Mouse (Mus musculus) ES-Bruce4 (cell line): ENCODE data around the gene Olfr643. TPM values are rescaled to one million over a fixed set of nuclear protein-coding genes. Genes with fewer than 3 reads are reported as not detected.

Experiments
- H3K27ac ChIP-seq: 2 replicates; pipeline ENCODE4 v1.5.1; 2012; ENCODE audit warnings: low read length, inconsistent platforms; ENCODE audit not compliant: insufficient read depth
- H3K27me3 ChIP-seq: 2 replicates; pipeline ENCODE4 v1.6.1; 2012; ENCODE audit warnings: mild to moderate bottlenecking, low read length, inconsistent platforms; ENCODE audit not compliant: control insufficient read depth, poor library complexity, insufficient read depth, severe bottlenecking
- H3K36me3 ChIP-seq: 2 replicates; pipeline ENCODE4 v1.6.1; 2012; ENCODE audit warnings: inconsistent platforms, mild to moderate bottlenecking, low read length, moderate library complexity; ENCODE audit not compliant: control insufficient read depth, poor library complexity, insufficient read depth, severe bottlenecking
- H3K4me1 ChIP-seq: one replicate; pipeline ENCODE4 v1.8.1; 2011; ENCODE audit warnings: low read length; ENCODE audit not compliant: control insufficient read depth, insufficient read depth
- H3K4me3 ChIP-seq: 2 replicates; pipeline ENCODE4 v1.5.1; 2011; ENCODE audit warnings: low read depth, mild to moderate bottlenecking, low read length
- H3K9ac ChIP-seq: 2 replicates; pipeline ENCODE4 v1.6.1; 2012; ENCODE audit warnings: low read depth, mild to moderate bottlenecking, inconsistent platforms; ENCODE audit not compliant: poor library complexity, severe bottlenecking
- H3K9me3 ChIP-seq: replicated peaks from 2 replicates; pipeline ENCODE4 v1.6.1; 2012; ENCODE audit warnings: mild to moderate bottlenecking, low read length, inconsistent platforms; ENCODE audit not compliant: control insufficient read depth, poor library complexity, insufficient read depth, severe bottlenecking
- CTCF ChIP-seq: IDR thresholded peaks from one replicate; pipeline ENCODE4 v1.8.1; 2011; ENCODE audit warnings: low read depth, low read length
- EP300 ChIP-seq: IDR thresholded peaks from 2 replicates; pipeline ENCODE4 v1.6.1; 2011; ENCODE audit warnings: low read depth, low read length; ENCODE audit not compliant: insufficient read depth
- POLR2A ChIP-seq: IDR thresholded peaks from one replicate; pipeline ENCODE4 v1.8.1; 2011; ENCODE audit warnings: low read length; ENCODE audit not compliant: insufficient read depth
- polyA plus RNA-seq: library from polyadenylated mRNA; stranded (reverse); fragments of >200 nt; gene quantifications from 2 replicates; pipeline ENCODE4 v1.2.4, GENCODE M21; 2011; ENCODE audit warnings: low read depth; ENCODE audit not compliant: missing spikeins, insufficient read depth, insufficient read length

Olfr643 gene
- polyA plus RNA-seq = not detected in 2 replicates

- no peak within 1 kb of the TSS for H3K4me3 ChIP-seq
- H3K27ac ChIP-seq = no peak within 1 kb of the TSS
- no peaks in the 10 kb centered on the region for H3K36me3 ChIP-seq
- H3K9ac ChIP-seq = no peak within 1 kb of the TSS
- no peaks in the 10 kb centered on the region for H3K4me1 ChIP-seq
- no peaks in the 10 kb centered on the region for H3K27me3 ChIP-seq
- H3K9me3 ChIP-seq = no peaks in the 10 kb centered on the region
- TF ChIP-seq EP300 (no peak), CTCF (no peak), POLR2A (no peak)
Observed at GRCm38 (mm10) chr7:104137305-104137704, at the start of gene Olfr643. Gene Olfr643, minus strand, starts transcription at chr7:104137405.

GRCm38 (mm10) chr7:104183292-104183691 lies 46.1 kb upstream of the Olfr643 start, which contains the start of gene Olfr648:
Gene Olfr648, minus strand, starts transcription at chr7:104183392.
- Histone ChIP-seq H3K4me3 (no peak within 1 kb of the TSS), H3K27ac (no peak within 1 kb of the TSS), H3K9ac (no peak within 1 kb of the TSS), H3K36me3 (no peaks in the 10 kb centered on the region), H3K9me3 (no peaks in the 10 kb centered on the region; the same call in 1 of the 2 replicates), H3K27me3 (no peaks in the 10 kb centered on the region), H3K4me1 (no peaks in the 10 kb centered on the region)
- TF ChIP-seq EP300 (no peak), CTCF (no peak), POLR2A (no peak)

GRCm38 (mm10) chr7:104179074-104179473 lies 41.9 kb upstream of the Olfr643 start:
- no peaks in the 10 kb centered on the region for H3K36me3 ChIP-seq
- no peaks in the 10 kb centered on the region for H3K4me1 ChIP-seq
- no peak overlapping the region for H3K9ac ChIP-seq
- TF ChIP-seq EP300 (no peak), CTCF (no peak), POLR2A (no peak)
- no peaks in the 10 kb centered on the region; the same call in 1 of the 2 replicates for H3K9me3 ChIP-seq
- H3K4me3 ChIP-seq = no peak overlapping the region
- H3K27ac ChIP-seq = no peak overlapping the region
- H3K27me3 ChIP-seq = no peaks in the 10 kb centered on the region

DNA sequence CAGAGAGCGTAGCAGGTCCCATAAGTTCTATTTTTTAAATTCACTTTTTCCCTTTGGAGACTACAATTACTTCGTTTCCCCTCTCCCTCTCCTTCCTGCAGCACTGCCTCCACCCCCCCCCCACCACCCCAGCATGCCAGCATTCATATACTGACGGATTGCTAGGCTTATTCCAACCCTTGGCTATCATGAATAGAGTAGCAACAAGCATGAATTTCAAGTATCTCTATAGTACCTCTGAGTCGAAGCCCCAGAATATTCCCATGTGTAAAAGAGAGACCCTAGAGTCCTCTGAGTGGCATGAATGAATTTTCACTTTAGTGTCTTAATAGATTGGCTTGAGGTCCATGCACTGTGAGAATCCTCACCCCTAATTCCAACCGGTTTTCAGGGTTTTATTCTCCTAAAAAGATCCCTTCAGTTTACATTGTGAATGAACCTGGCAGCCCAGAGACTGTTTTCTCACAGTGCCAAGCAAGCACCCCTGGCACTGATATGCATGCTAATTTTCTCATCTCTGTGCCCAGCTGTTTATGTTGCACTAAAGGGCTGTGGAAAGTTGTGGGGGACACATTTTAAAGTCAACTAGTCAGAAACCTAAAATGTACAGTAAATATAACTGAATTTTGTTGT lies 41.3 kb upstream of the Olfr643 start:
- Histone ChIP-seq H3K9me3 (no peaks in the 10 kb centered on the region; the same call in 1 of the 2 replicates), H3K36me3 (no peaks in the 10 kb centered on the region), H3K4me3 (no peak overlapping the region), H3K4me1 (no peaks in the 10 kb centered on the region), H3K9ac (no peak overlapping the region), H3K27ac (no peak overlapping the region), H3K27me3 (no peaks in the 10 kb centered on the region)
- TF ChIP-seq CTCF (no peak), EP300 (no peak), POLR2A (no peak)

- Histone ChIP-seq H3K36me3 (no peaks in the 10 kb centered on the region), H3K9me3 (no peaks in the 10 kb centered on the region), H3K4me1 (no peaks in the 10 kb centered on the region), H3K27me3 (no peaks in the 10 kb centered on the region), H3K27ac (no peak overlapping the region), H3K9ac (no peak overlapping the region), H3K4me3 (no peak overlapping the region)
- TF ChIP-seq EP300 (no peak), POLR2A (no peak), CTCF (no peak)
Observed at GRCm38 (mm10) chr7:104175085-104175484, 37.9 kb upstream of the Olfr643 start.

GRCm38 (mm10) chr7:104169634-104170204 lies 32.5 kb upstream of the Olfr643 start:
- H3K4me3 ChIP-seq = no peak overlapping the region
- H3K27me3 ChIP-seq = no peaks in the 10 kb centered on the region
- H3K36me3 ChIP-seq = no peaks in the 10 kb centered on the region
- H3K9me3 ChIP-seq = no peaks in the 10 kb centered on the region
- H3K27ac ChIP-seq = no peak overlapping the region
- H3K4me1 ChIP-seq = no peaks in the 10 kb centered on the region
- TF ChIP-seq CTCF (no peak), EP300 (no peak), POLR2A (no peak)
- no peak overlapping the region for H3K9ac ChIP-seq
